Mouse (Mus musculus) frontal cortex, postnatal 14 days (tissue): Measurements from ENCODE around the gene Hmgb2.

Source experiments
- DNase-seq, 2 experiments: peaks; one replicate each; pipeline ENCODE4 v3.0.0; 2022; ENCODE audit warnings: low spot score in 2 of 2

Hmgb2 gene

DNA sequence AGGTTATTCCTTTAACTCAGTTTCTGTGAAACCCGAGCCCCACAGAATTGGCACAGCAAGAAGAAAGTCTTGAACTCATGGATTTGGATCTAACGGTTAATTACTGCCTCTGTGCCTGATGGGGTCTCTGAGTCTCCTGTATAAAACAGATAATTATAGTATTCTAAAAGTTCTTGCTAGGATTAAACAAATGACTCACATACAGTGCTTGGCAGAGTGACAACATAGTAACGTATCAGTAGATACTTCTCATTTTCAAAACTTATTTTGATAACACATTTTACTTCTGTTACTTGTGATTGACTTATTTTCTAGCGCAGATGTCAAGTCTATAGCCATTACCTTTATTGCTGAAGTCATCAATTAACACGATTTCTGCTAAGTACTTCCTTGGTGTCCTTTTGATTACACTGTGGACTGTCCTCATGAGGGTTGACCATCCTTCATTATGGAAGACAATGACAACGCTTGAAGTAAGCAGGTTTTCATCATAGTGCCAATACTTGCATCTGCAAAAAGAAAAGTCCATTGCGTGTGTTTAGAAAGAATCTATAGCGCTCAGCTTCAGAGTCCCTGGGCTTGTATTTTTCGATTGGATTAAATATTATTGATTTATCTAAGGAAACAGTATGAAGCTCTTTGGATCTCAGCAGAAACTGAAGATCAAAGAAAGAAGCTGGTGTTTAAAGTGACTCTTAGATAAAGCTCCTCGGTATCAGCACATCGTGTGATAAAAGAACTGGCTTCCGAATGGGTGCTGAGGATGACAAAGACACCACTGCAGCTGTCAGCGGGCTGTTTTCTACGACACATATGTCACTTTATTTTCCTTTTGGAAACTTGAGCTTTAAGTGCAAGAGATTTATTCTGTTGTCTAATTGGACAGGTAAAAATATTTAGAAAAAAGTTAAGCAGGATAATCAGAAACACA, 40.7 kb downstream of the Hmgb2 start:
- DNase-seq: no peak

DNA sequence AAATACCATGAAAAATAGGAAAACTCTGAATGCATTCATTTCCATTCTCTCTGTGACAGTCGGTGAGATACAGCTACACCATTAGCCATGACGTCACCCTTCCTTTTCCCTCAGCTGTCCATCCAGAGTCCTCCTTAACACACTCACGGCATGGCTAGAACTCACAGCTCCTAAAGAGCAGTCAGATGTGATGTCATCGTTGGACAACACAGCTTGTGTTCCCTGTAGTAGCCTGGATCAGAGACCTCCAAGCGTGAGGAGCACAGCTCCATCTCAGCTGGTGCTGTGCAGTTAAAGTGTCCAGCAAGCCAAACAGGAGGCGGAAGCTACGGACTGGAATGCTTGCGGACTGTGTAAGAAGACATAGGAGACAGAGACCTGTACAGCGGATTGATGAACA, 49.2 kb downstream of the Hmgb2 start:
- DNase-seq: no peak

DNA sequence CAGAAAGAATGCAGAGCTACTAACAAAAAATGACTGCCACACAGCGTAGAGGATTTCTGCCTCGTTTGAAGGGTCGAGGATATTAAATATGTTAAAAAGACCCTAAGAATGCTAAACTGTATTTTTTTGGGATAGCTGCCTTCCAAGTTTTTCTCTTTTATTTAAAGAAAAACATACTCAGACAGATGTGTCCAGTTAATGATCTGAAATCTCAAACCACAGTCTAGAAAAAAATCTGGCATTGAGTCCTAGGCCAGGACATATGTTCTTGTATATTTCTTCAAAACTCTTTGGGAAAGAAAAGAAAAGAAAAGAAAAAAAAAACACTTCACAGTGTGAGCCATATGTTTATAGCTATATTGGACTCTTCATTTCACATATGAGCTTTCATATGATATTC, 51.0 kb downstream of the Hmgb2 start:
- no peak for DNase-seq

DNA sequence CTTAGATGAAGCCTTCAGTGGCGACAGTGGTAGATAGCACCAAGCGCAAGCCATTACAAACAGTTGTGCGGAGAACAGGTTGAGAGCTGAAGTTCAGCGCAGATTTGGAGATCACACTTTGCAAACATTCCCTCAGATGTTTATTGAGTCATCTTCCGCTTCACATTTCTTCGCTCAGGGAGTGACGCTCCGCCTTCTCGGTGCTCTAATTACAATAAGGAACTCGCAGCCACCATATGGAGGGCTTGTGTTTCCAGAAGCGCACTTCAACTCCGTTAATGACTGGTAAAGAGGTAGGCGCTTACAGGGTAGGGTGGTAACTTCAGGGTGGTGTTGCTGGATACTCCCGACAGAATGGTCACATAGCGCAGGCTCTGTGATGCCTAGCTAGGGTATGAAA, 52.0 kb downstream of the Hmgb2 start:
- no peak for DNase-seq

DNA sequence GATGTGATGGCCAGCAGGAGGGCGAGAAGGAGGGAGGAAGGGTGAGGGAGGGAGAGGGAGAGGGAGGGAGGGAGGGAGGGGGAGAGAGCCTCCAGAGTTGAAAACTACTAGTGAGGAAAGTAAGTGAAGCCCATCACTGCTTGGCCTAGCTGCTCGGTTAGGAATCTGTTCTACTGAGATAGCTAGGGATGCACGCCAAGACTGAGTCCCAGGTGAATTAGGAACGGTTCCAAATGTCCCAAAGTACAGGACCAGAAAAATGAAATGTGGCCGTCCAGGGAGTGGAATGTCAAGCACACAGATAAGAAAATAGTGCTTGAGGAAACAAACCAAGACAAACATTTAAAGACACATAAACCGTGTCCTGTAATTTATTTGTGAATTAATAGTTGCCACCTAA, 53.3 kb downstream of the Hmgb2 start:
- DNase-seq: no peak
